Mouse (Mus musculus): ENCODE measurements around the gene Clps. TPM values are rescaled to one million over a fixed set of nuclear protein-coding genes. Genes with fewer than 3 reads are reported as not detected.

Gene Clps
- polyA plus RNA-seq, 1 experiment, result not detected

DNA sequence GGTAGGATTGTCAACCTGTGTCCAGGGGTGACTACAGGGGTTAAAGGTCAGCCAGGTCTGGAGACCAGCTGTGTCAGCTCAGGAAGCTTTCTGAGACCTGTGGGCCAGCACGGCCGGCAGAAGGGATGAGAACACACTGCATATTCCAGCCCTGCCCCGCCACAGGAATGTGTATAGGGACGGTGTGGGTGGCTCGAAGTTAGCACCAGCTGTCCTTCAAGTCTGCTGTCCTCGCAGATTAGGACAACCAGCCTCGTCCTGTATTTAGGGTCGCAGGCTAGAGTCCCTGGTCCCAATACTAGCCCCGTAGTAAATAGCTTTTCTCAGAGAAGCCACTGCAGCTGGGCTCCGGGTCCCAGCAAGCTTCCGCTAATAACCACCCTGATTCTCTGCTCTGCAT, 12.0 kb downstream of the Clps start:
- TF ChIP-seq FOSL1 (IDR thresholded peaks at IDR 0.05; ENCODE audit: insufficient read depth, low read length, poor library complexity, severe bottlenecking), result no peak
- no peak for TF ChIP-seq MYOG (IDR thresholded peaks at IDR 0.05; ENCODE audit: control insufficient read depth, extremely low read depth, insufficient read length)
- no peak for TF ChIP-seq MYOD1 (IDR thresholded peaks at IDR 0.05; ENCODE audit: control insufficient read depth, insufficient read length, low read depth)
- no peak for TF ChIP-seq CTCF (IDR thresholded peaks at IDR 0.05; ENCODE audit: control insufficient read depth, insufficient read depth, insufficient read length)
- TF ChIP-seq MAX (IDR thresholded peaks at IDR 0.05), result no peak
- TF ChIP-seq USF1 (IDR thresholded peaks at IDR 0.05; ENCODE audit: low read depth), result no peak
- no peak for TF ChIP-seq CEBPB (IDR thresholded peaks at IDR 0.05; ENCODE audit: low read depth)

DNA sequence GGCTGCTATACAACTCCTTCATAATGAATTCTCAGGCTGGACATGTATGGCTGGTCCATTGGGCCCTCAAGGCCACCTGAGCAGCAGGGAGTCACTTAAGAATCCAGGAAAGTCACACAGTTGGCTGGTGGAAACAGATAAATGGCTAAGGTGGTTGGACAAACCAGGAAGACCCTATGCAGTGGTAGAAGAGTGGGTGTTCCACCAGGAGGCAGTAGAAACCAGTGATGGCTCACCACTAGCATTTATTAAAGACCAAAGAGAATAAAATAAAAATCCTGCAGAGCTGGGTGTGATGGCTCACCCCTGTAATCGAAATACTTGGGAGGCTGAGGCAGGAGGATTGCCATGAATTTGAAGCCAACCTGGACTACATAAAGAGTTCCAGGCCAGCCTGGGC, 13.6 kb downstream of the Clps start:
- H3K79me3 ChIP-seq (ENCODE audit: low read depth), result no peaks in the 10 kb centered on the region
- no peaks in the 10 kb centered on the region for H3K79me2 ChIP-seq (ENCODE audit: control insufficient read depth, insufficient read depth)
- no peak for TF ChIP-seq MYOD1 (IDR thresholded peaks at IDR 0.05; ENCODE audit: control insufficient read depth, insufficient read length, low read depth)
- TF ChIP-seq CTCF (IDR thresholded peaks at IDR 0.05; ENCODE audit: control insufficient read depth, insufficient read depth, insufficient read length), result no peak
- no peak for TF ChIP-seq CEBPB (IDR thresholded peaks at IDR 0.05; ENCODE audit: low read depth)
- no peak for TF ChIP-seq MAX (IDR thresholded peaks at IDR 0.05)
- no peak for TF ChIP-seq USF1 (IDR thresholded peaks at IDR 0.05; ENCODE audit: low read depth)
- no peak for TF ChIP-seq MYOG (IDR thresholded peaks at IDR 0.05; ENCODE audit: control insufficient read depth, extremely low read depth, insufficient read length)
- TF ChIP-seq FOSL1 (IDR thresholded peaks at IDR 0.05; ENCODE audit: insufficient read depth, low read length, poor library complexity, severe bottlenecking), result no peak
- no peak overlapping the region for H3K4me3 ChIP-seq (ENCODE audit: insufficient read depth, poor library complexity, severe bottlenecking)
- H3K27me3 ChIP-seq (ENCODE audit: control insufficient read depth, insufficient read depth, insufficient read length), result peaks cover 15% of the 10 kb centered on the region
- no peaks in the 10 kb centered on the region for H3K36me3 ChIP-seq (ENCODE audit: control insufficient read depth, insufficient read depth)
- no peak overlapping the region for H3ac ChIP-seq (ENCODE audit: control insufficient read depth, insufficient read length, low read depth)

More for the DNA sequence above, 12.0 kb downstream of the Clps start:
- no peak overlapping the region for H3ac ChIP-seq (ENCODE audit: control insufficient read depth, insufficient read length, low read depth)
- no peak overlapping the region for H3K4me3 ChIP-seq (ENCODE audit: insufficient read depth, poor library complexity, severe bottlenecking)
- no peaks in the 10 kb centered on the region for H3K36me3 ChIP-seq (ENCODE audit: control insufficient read depth, insufficient read depth)
- no peaks in the 10 kb centered on the region for H3K79me3 ChIP-seq (ENCODE audit: low read depth)
- no peaks in the 10 kb centered on the region for H3K79me2 ChIP-seq (ENCODE audit: control insufficient read depth, insufficient read depth)
- peaks cover 15% of the 10 kb centered on the region for H3K27me3 ChIP-seq (ENCODE audit: control insufficient read depth, insufficient read depth, insufficient read length)

DNA sequence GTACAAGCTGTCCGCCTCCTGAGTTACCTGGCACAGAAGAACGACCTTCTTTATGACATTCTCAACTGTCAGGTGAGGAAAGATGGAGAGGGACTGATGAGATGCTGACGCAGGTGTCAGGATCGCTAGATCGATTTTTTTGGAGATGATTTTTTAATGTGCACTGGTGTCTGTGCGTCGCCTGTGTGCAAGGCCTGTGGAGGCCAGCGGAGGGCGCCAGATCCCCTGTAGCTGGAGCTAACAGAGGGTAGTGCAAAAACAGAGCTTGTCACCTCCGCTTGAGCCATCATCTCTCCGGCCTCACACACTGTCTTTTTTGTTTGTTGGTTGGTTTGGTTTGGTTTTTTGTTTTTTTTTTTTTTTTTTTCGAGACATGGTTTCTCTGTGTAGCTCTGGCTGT, 22.7 kb downstream of the Clps start:
- no peaks in the 10 kb centered on the region for H3K79me3 ChIP-seq (ENCODE audit: low read depth)
- no peak overlapping the region for H3K4me3 ChIP-seq (ENCODE audit: insufficient read depth, poor library complexity, severe bottlenecking)
- no peaks in the 10 kb centered on the region for H3K36me3 ChIP-seq (ENCODE audit: control insufficient read depth, insufficient read depth)
- no peak overlapping the region for H3ac ChIP-seq (ENCODE audit: control insufficient read depth, insufficient read length, low read depth)
- H3K27me3 ChIP-seq (ENCODE audit: control insufficient read depth, insufficient read depth, insufficient read length), result no peaks in the 10 kb centered on the region
- no peaks in the 10 kb centered on the region for H3K79me2 ChIP-seq (ENCODE audit: control insufficient read depth, insufficient read depth)
- no peak for TF ChIP-seq FOSL1 (IDR thresholded peaks at IDR 0.05; ENCODE audit: insufficient read depth, low read length, poor library complexity, severe bottlenecking)
- TF ChIP-seq CTCF (IDR thresholded peaks at IDR 0.05; ENCODE audit: control insufficient read depth, insufficient read depth, insufficient read length), result no peak
- no peak for TF ChIP-seq MYOG (IDR thresholded peaks at IDR 0.05; ENCODE audit: control insufficient read depth, extremely low read depth, insufficient read length)

GRCm38 (mm10) chr17:28533327-28533726, 27.2 kb downstream of the Clps start:
- no peaks in the 10 kb centered on the region for H3K79me3 ChIP-seq (ENCODE audit: low read depth)

GRCm38 (mm10) chr17:28532557-28532956, 28.0 kb downstream of the Clps start:
- Histone ChIP-seq H3K79me3 (ENCODE audit: low read depth) (no peaks in the 10 kb centered on the region), H3K4me3 (ENCODE audit: insufficient read depth, poor library complexity, severe bottlenecking) (no peak overlapping the region), H3K79me2 (ENCODE audit: control insufficient read depth, insufficient read depth) (no peaks in the 10 kb centered on the region), H3ac (ENCODE audit: control insufficient read depth, insufficient read length, low read depth) (no peak overlapping the region), H3K27me3 (ENCODE audit: control insufficient read depth, insufficient read depth, insufficient read length) (no peaks in the 10 kb centered on the region), H3K36me3 (ENCODE audit: control insufficient read depth, insufficient read depth) (no peaks in the 10 kb centered on the region)
- no peak for TF ChIP-seq MYOG (IDR thresholded peaks at IDR 0.05; ENCODE audit: control insufficient read depth, extremely low read depth, insufficient read length)
- no peak for TF ChIP-seq FOSL1 (IDR thresholded peaks at IDR 0.05; ENCODE audit: insufficient read depth, low read length, poor library complexity, severe bottlenecking)
- no peak for TF ChIP-seq CTCF (IDR thresholded peaks at IDR 0.05; ENCODE audit: control insufficient read depth, insufficient read depth, insufficient read length)
- TF ChIP-seq MAX (IDR thresholded peaks at IDR 0.05), result no peak
- TF ChIP-seq USF1 (IDR thresholded peaks at IDR 0.05; ENCODE audit: low read depth), result no peak
- no peak for TF ChIP-seq MYOD1 (IDR thresholded peaks at IDR 0.05; ENCODE audit: control insufficient read depth, insufficient read length, low read depth)
- no peak for TF ChIP-seq CEBPB (IDR thresholded peaks at IDR 0.05; ENCODE audit: low read depth)

More at GRCm38 (mm10) chr17:28533327-28533726, 27.2 kb downstream of the Clps start:
- Histone ChIP-seq H3ac (ENCODE audit: control insufficient read depth, insufficient read length, low read depth) (no peak overlapping the region), H3K36me3 (ENCODE audit: control insufficient read depth, insufficient read depth) (no peaks in the 10 kb centered on the region), H3K4me3 (ENCODE audit: insufficient read depth, poor library complexity, severe bottlenecking) (no peak overlapping the region), H3K79me2 (ENCODE audit: control insufficient read depth, insufficient read depth) (no peaks in the 10 kb centered on the region), H3K27me3 (ENCODE audit: control insufficient read depth, insufficient read depth, insufficient read length) (no peaks in the 10 kb centered on the region)
- TF ChIP-seq MAX (IDR thresholded peaks at IDR 0.05) (no peak), CEBPB (IDR thresholded peaks at IDR 0.05; ENCODE audit: low read depth) (no peak), USF1 (IDR thresholded peaks at IDR 0.05; ENCODE audit: low read depth) (no peak), CTCF (IDR thresholded peaks at IDR 0.05; ENCODE audit: control insufficient read depth, insufficient read depth, insufficient read length) (no peak), MYOD1 (IDR thresholded peaks at IDR 0.05; ENCODE audit: control insufficient read depth, insufficient read length, low read depth) (no peak), MYOG (IDR thresholded peaks at IDR 0.05; ENCODE audit: control insufficient read depth, extremely low read depth, insufficient read length) (no peak), FOSL1 (IDR thresholded peaks at IDR 0.05; ENCODE audit: insufficient read depth, low read length, poor library complexity, severe bottlenecking) (no peak)

DNA sequence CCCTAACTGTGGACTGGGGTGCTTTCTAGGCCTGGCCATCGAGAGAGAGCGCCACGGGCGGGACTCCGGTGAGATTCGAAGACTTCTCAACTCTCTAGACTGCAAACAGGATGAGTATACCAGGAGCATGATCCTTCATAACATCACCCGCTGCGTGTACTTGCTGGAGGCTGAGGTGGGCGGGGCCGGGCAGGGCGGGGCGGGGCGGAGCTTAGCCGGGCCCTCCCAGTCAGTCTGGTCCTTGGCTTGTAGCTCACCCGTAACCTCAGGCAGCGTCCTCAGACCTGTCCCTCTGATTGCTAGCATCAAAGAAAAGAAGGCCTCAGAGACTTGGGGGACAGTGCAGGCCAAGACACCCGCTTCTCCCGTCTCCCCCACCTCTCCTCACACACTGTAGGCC, 28.6 kb downstream of the Clps start:
- no peaks in the 10 kb centered on the region for H3K79me2 ChIP-seq (ENCODE audit: control insufficient read depth, insufficient read depth)
- no peaks in the 10 kb centered on the region for H3K27me3 ChIP-seq (ENCODE audit: control insufficient read depth, insufficient read depth, insufficient read length)
- no peak overlapping the region for H3ac ChIP-seq (ENCODE audit: control insufficient read depth, insufficient read length, low read depth)
- no peaks in the 10 kb centered on the region for H3K36me3 ChIP-seq (ENCODE audit: control insufficient read depth, insufficient read depth)
- no peak for TF ChIP-seq CTCF (IDR thresholded peaks at IDR 0.05; ENCODE audit: control insufficient read depth, insufficient read depth, insufficient read length)
- TF ChIP-seq CEBPB (IDR thresholded peaks at IDR 0.05; ENCODE audit: low read depth), result no peak
- no peak for TF ChIP-seq MYOD1 (IDR thresholded peaks at IDR 0.05; ENCODE audit: control insufficient read depth, insufficient read length, low read depth)
- no peak for TF ChIP-seq MYOG (IDR thresholded peaks at IDR 0.05; ENCODE audit: control insufficient read depth, extremely low read depth, insufficient read length)
- no peak for TF ChIP-seq FOSL1 (IDR thresholded peaks at IDR 0.05; ENCODE audit: insufficient read depth, low read length, poor library complexity, severe bottlenecking)
- no peak for TF ChIP-seq MAX (IDR thresholded peaks at IDR 0.05)
- TF ChIP-seq USF1 (IDR thresholded peaks at IDR 0.05; ENCODE audit: low read depth), result no peak
- H3K79me3 ChIP-seq (ENCODE audit: low read depth), result no peaks in the 10 kb centered on the region
- no peak overlapping the region for H3K4me3 ChIP-seq (ENCODE audit: insufficient read depth, poor library complexity, severe bottlenecking)
